Mouse (Mus musculus): Measurements from ENCODE around the gene Atp8b5. TPM values are rescaled to one million over a fixed set of nuclear protein-coding genes. Genes with fewer than 3 reads are reported as not detected.

The Atp8b5 gene
- polyA plus RNA-seq, 1 experiment from 2014 or later = 0.12 TPM

- Histone ChIP-seq H3K27ac (no peak overlapping the region), H3K4me2 (no peak overlapping the region), H3K27me3 (no peaks in the 10 kb centered on the region), H3K9ac (no peak overlapping the region), H3K9me3 (replicated peaks) (no peaks in the 10 kb centered on the region), H3K4me1 (replicated peaks) (no peaks in the 10 kb centered on the region; the same call in 1 of the 2 replicates), H3K4me3 (replicated peaks) (no peak overlapping the region), H3K36me3 (no peaks in the 10 kb centered on the region)
- ATAC-seq (ENCODE audit: low read depth) (no peak), DNase-seq (no peak)
- 44% methylated on average over 11 of the region's 11 CpGs for WGBS (ENCODE audit: insufficient replicate concordance)
Measured at GRCm38 (mm10) chr4:43364914-43365560, 98.1 kb downstream of the Atp8b5 start.

DNA sequence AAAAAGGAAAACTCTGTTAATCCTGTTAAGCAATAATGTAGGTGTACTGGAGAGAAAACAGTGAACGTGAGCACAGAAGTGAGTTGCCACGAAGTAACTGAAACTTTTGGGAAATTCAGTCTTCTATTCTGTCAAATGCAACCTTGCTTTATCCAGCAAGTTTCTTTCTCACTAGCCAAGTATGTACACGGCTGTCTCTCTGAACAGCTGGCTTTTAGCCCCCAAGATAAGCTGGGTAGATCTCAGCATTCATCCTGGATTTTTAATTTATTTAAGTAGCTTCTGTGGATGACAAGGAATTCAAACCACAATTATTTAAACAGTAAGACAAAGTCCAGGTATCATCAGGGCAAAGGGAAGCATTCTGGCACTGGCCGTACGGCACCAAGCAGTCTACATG is 100.3 kb downstream of the Atp8b5 start:
- Histone ChIP-seq H3K4me2 (no peak overlapping the region), H3K9ac (no peak overlapping the region), H3K27me3 (no peaks in the 10 kb centered on the region), H3K4me3 (replicated peaks) (no peak overlapping the region), H3K27ac (no peak overlapping the region), H3K4me1 (replicated peaks) (no peaks in the 10 kb centered on the region; the same call in 1 of the 2 replicates), H3K36me3 (no peaks in the 10 kb centered on the region), H3K9me3 (replicated peaks) (no peaks in the 10 kb centered on the region)
- DNase-seq (no peak), ATAC-seq (ENCODE audit: low read depth) (no peak)
- WGBS (ENCODE audit: insufficient replicate concordance) = 70% methylated on average over 5 of the region's 5 CpGs

GRCm38 (mm10) chr4:43367787-43368186 is 100.8 kb downstream of the Atp8b5 start:
- Histone ChIP-seq H3K4me3 (replicated peaks) (no peak overlapping the region), H3K36me3 (no peaks in the 10 kb centered on the region), H3K27ac (no peak overlapping the region), H3K4me2 (no peak overlapping the region), H3K9me3 (replicated peaks) (no peaks in the 10 kb centered on the region), H3K9ac (no peak overlapping the region), H3K4me1 (replicated peaks) (no peaks in the 10 kb centered on the region; the same call in 1 of the 2 replicates), H3K27me3 (no peaks in the 10 kb centered on the region)
- WGBS (ENCODE audit: insufficient replicate concordance) = 63% methylated on average over 9 of the region's 9 CpGs
- DNase-seq (no peak), ATAC-seq (ENCODE audit: low read depth) (no peak)

DNA sequence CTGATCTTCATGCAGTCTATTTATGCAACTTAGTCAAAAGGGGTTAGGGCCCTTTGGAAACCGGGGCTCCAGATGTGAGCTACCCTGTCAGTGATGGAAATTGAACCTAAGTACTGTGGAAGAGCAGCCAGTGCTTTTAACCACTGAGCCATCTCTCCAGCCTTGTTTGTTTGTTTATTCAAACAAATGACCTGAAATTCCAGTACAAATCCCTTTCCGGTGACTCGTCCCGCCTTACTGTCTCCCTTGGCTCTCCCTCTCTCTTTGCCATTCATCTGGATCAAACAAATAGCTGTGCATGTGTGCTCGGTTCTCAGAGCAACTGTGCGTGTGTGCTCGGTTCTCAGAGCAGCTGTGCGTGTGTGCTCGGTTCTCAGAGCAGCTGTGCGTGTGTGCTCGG is 104.4 kb downstream of the Atp8b5 start:
- DNase-seq (no peak), ATAC-seq (ENCODE audit: low read depth) (no peak)
- no peak overlapping the region for H3K4me3 ChIP-seq (replicated peaks)
- 66% methylated on average over 11 of the region's 11 CpGs for WGBS (ENCODE audit: insufficient replicate concordance)
- H3K27ac ChIP-seq = no peak overlapping the region
- H3K36me3 ChIP-seq = no peaks in the 10 kb centered on the region
- no peak overlapping the region for H3K4me2 ChIP-seq
- H3K9me3 ChIP-seq (replicated peaks) = no peaks in the 10 kb centered on the region
- H3K27me3 ChIP-seq = no peaks in the 10 kb centered on the region
- no peaks in the 10 kb centered on the region for H3K4me1 ChIP-seq (replicated peaks)
- no peak overlapping the region for H3K9ac ChIP-seq

GRCm38 (mm10) chr4:43372155-43372554 is 105.2 kb downstream of the Atp8b5 start:
- Histone ChIP-seq H3K9me3 (replicated peaks) (no peaks in the 10 kb centered on the region), H3K9ac (no peak overlapping the region), H3K4me1 (replicated peaks) (no peaks in the 10 kb centered on the region), H3K27ac (no peak overlapping the region), H3K36me3 (no peaks in the 10 kb centered on the region), H3K27me3 (no peaks in the 10 kb centered on the region), H3K4me3 (replicated peaks) (no peak overlapping the region), H3K4me2 (no peak overlapping the region)
- no peak for DNase-seq
- 47% methylated on average over 4 of the region's 4 CpGs for WGBS (ENCODE audit: insufficient replicate concordance)
- no peak for ATAC-seq (ENCODE audit: low read depth)

DNA sequence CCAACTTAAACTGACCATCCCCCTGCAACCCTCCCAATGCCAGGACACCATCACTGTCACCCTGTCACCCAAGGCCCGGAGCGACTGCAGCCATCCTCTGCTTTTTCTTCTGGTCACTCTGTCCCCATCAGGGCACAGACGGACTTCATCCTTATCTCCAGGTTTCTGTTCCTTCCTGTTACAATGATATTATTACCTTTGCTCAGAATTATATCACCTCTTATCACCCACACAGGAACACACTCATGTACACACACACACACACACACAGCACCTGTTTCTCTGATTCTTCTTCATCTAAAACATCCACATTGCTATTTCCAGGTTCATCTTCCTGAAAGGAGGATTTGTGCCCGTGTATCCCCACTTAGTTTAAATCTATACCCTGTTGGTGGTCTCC is 107.3 kb downstream of the Atp8b5 start:
- DNase-seq (no peak), ATAC-seq (ENCODE audit: low read depth) (no peak)
- no peak overlapping the region for H3K9ac ChIP-seq
- no peaks in the 10 kb centered on the region for H3K36me3 ChIP-seq
- no peaks in the 10 kb centered on the region for H3K27me3 ChIP-seq
- H3K9me3 ChIP-seq (replicated peaks) = no peaks in the 10 kb centered on the region
- no peak overlapping the region for H3K4me2 ChIP-seq
- no peak overlapping the region for H3K27ac ChIP-seq
- no peak overlapping the region for H3K4me3 ChIP-seq (replicated peaks)
- WGBS (ENCODE audit: insufficient replicate concordance) = 53% methylated on average over 4 of the region's 4 CpGs
- H3K4me1 ChIP-seq (replicated peaks) = no peaks in the 10 kb centered on the region

DNA sequence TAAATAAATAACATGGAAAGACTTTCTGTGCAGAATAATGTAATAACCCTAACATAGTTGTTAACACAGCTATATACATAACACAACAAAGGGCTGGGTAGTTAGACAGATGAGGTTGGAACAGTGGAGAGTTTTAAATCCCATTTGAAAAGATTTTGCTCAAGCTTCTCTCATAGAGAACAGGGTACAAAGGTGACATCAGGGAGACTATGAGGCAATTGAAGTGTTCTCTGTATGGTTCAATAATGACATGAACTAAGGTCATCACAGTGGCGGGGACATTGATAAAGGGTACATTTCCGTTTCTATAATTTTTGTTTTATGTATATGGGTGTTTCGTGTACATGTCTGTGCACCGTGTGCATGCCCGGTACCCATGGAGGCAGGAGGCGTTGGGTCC is 112.6 kb downstream of the Atp8b5 start:
- Histone ChIP-seq H3K4me2 (no peak overlapping the region), H3K27me3 (peaks cover 31% of the 10 kb centered on the region), H3K4me1 (replicated peaks) (peaks cover 8% of the 10 kb centered on the region), H3K4me3 (replicated peaks) (no peak overlapping the region), H3K9me3 (replicated peaks) (no peaks in the 10 kb centered on the region), H3K36me3 (no peaks in the 10 kb centered on the region), H3K27ac (no peak overlapping the region), H3K9ac (no peak overlapping the region)
- no peak for DNase-seq
- 59% methylated on average over 6 of the region's 6 CpGs for WGBS (ENCODE audit: insufficient replicate concordance)
- ATAC-seq (ENCODE audit: low read depth) = no peak

GRCm38 (mm10) chr4:43380951-43381350 is 114.0 kb downstream of the Atp8b5 start:
- Histone ChIP-seq H3K9ac (no peak overlapping the region), H3K4me1 (replicated peaks) (peaks cover 8% of the 10 kb centered on the region), H3K27me3 (peaks cover 31% of the 10 kb centered on the region), H3K9me3 (replicated peaks) (no peaks in the 10 kb centered on the region), H3K36me3 (no peaks in the 10 kb centered on the region), H3K4me2 (peak overlapping the region; percentile 71; the same call in 1 of the 2 replicates), H3K27ac (no peak overlapping the region), H3K4me3 (replicated peaks) (peak overlapping the region; percentile 57; the same call in 1 of the 2 replicates)
- DNase-seq (no peak), ATAC-seq (ENCODE audit: low read depth) (no peak)
- 46% methylated on average over 10 of the region's 10 CpGs for WGBS (ENCODE audit: insufficient replicate concordance)

- ATAC-seq (ENCODE audit: low read depth) (peak; percentile 59; the same call in 1 of the 2 replicates), DNase-seq (peak; percentile 8)
- peak within 1 kb of the TSS; percentile 71 for H3K4me2 ChIP-seq
- H3K9me3 ChIP-seq (replicated peaks) = no peaks in the 10 kb centered on the region
- H3K36me3 ChIP-seq = no peaks in the 10 kb centered on the region
- H3K4me3 ChIP-seq (replicated peaks) = peak within 1 kb of the TSS; percentile 57
- peaks cover 8% of the 10 kb centered on the region for H3K4me1 ChIP-seq (replicated peaks)
- WGBS (ENCODE audit: insufficient replicate concordance) = 2% methylated on average over 61 of the region's 63 CpGs
- peak within 1 kb of the TSS; percentile 55 for H3K9ac ChIP-seq
- H3K27ac ChIP-seq = no peak within 1 kb of the TSS
- H3K27me3 ChIP-seq = peaks cover 31% of the 10 kb centered on the region
Measured at GRCm38 (mm10) chr4:43381408-43382154, 114.6 kb downstream of the Atp8b5 start, which contains the start of gene Rusc2. Gene Rusc2, plus strand, starts transcription at chr4:43381979.

DNA sequence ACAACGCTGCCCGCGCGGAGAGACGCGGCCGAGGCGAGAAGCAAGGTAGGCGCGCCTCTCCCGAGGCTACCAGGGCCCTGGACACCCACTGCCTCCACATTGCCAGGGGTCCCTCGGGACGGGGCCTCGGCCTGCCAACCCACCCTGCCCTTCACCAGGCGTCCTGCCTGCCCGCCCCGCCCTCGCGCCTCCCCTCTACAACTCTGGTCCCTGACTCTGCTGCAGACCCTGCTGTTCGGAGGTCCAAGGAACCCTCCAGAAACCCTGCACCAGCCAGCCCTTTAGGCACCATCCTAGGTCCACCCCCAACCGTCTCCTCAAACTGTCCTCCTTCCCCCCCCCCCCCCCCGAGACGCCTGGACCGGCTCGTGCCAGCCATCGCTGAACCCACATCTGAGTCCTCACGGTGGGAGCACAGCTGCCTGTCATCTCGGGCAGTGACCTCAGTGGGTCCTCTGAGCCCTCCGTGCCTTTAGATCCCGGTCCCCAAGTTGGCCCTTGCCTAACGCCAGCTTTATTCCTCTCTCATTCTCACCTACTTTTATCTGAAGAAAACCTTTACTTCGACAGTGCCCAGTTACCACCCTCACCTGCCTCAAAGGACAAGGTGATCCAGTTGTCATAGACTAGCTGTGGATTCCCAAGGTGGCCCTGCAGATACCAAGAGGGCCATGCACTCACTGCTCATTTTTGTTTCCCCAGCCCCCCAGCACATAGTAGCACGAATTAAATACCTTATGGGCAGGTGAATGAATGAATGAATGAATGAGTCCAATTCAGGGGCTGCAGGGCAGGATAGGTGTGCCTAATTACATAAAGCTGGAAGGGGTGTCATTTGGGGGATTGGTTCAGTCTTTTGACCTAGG is 115.4 kb downstream of the Atp8b5 start:
- no peak; the same call in 1 of the 2 replicates for ATAC-seq (ENCODE audit: low read depth)
- peak overlapping the region; percentile 55 for H3K9ac ChIP-seq
- WGBS (ENCODE audit: insufficient replicate concordance) = 10% methylated on average over 18 of the region's 33 CpGs

More for the DNA sequence above, 115.4 kb downstream of the Atp8b5 start:
- Histone ChIP-seq H3K27me3 (peaks cover 31% of the 10 kb centered on the region), H3K4me3 (replicated peaks) (peak overlapping the region; percentile 57), H3K4me2 (peak overlapping the region; percentile 71), H3K36me3 (no peaks in the 10 kb centered on the region), H3K9me3 (replicated peaks) (no peaks in the 10 kb centered on the region), H3K27ac (no peak overlapping the region), H3K4me1 (replicated peaks) (peaks cover 8% of the 10 kb centered on the region)
- DNase-seq = no peak
